Mouse (Mus musculus): ENCODE measurements around the gene Cct8. TPM values are rescaled to one million over a fixed set of nuclear protein-coding genes. Genes with fewer than 3 reads are reported as not detected.
A peak's percentile ranks its signal among the peaks of the same experiment; 100 is the strongest.

The Cct8 gene
- polyA plus RNA-seq (2015; fragmentation: Nextera tagmentation; extraction: Ambion mirVana) = 479 and 502 TPM in 2 replicates

- H3K4me2 ChIP-seq = peak within 1 kb of the TSS; percentile 73
- peak; percentile 96 for ATAC-seq (replicated peaks; ENCODE audit: low FRiP score)
- under 1% methylated on average over 48 of the region's 48 CpGs for WGBS
- no peaks in the 10 kb centered on the region for H3K27me3 ChIP-seq
- H3K9ac ChIP-seq = peak within 1 kb of the TSS; percentile 98
- peak within 1 kb of the TSS; percentile 87 for H3K4me3 ChIP-seq (replicated peaks)
- H3K4me1 ChIP-seq = peaks cover 19% of the 10 kb centered on the region
- H3K36me3 ChIP-seq = peaks cover 34% of the 10 kb centered on the region
- H3K9me3 ChIP-seq (replicated peaks) = no peaks in the 10 kb centered on the region
- H3K27ac ChIP-seq = peak within 1 kb of the TSS; percentile 92
These were observed at the start of gene Cct8 for GRCm38 (mm10) chr16:87495716-87496447. Cct8 (minus strand) TSS chr16:87495873.

GRCm38 (mm10) chr16:87528755-87529154 lies 33.1 kb upstream of the Cct8 start:
- no peak overlapping the region for H3K27ac ChIP-seq
- H3K36me3 ChIP-seq = no peaks in the 10 kb centered on the region
- peak; percentile 63 for ATAC-seq (replicated peaks; ENCODE audit: low FRiP score)
- H3K27me3 ChIP-seq = no peaks in the 10 kb centered on the region
- no peak overlapping the region for H3K4me3 ChIP-seq (replicated peaks)
- no peak overlapping the region for H3K9ac ChIP-seq
- WGBS = 45% methylated on average over 10 of the region's 10 CpGs
- H3K9me3 ChIP-seq (replicated peaks) = no peaks in the 10 kb centered on the region
- H3K4me1 ChIP-seq = peaks cover 12% of the 10 kb centered on the region; the same call in 1 of the 2 replicates
- H3K4me2 ChIP-seq = no peak overlapping the region

GRCm38 (mm10) chr16:87527553-87528249 lies 32.0 kb upstream of the Cct8 start:
- 42% methylated on average over 8 of the region's 8 CpGs for WGBS
- H3K27me3 ChIP-seq = no peaks in the 10 kb centered on the region
- H3K4me3 ChIP-seq (replicated peaks) = no peak overlapping the region
- H3K9me3 ChIP-seq (replicated peaks) = no peaks in the 10 kb centered on the region
- H3K27ac ChIP-seq = no peak overlapping the region
- ATAC-seq (replicated peaks; ENCODE audit: low FRiP score) = peak; percentile 59; the same call in 1 of the 2 replicates
- H3K9ac ChIP-seq = no peak overlapping the region
- H3K4me1 ChIP-seq = peaks cover 12% of the 10 kb centered on the region; the same call in 1 of the 2 replicates
- no peaks in the 10 kb centered on the region for H3K36me3 ChIP-seq
- H3K4me2 ChIP-seq = no peak overlapping the region

GRCm38 (mm10) chr16:87524228-87524627 lies 28.6 kb upstream of the Cct8 start:
- H3K4me2 ChIP-seq = no peak overlapping the region
- 87% methylated on average over 5 of the region's 5 CpGs for WGBS
- ATAC-seq (replicated peaks; ENCODE audit: low FRiP score) = no peak

GRCm38 (mm10) chr16:87512331-87512730 lies 16.7 kb upstream of the Cct8 start:
- Histone ChIP-seq H3K9ac (no peak overlapping the region), H3K4me2 (no peak overlapping the region), H3K4me1 (peaks cover 2% of the 10 kb centered on the region; the same call in 1 of the 2 replicates), H3K36me3 (no peaks in the 10 kb centered on the region), H3K27ac (no peak overlapping the region), H3K4me3 (replicated peaks) (no peak overlapping the region), H3K27me3 (no peaks in the 10 kb centered on the region), H3K9me3 (replicated peaks) (no peaks in the 10 kb centered on the region)
- ATAC-seq (replicated peaks; ENCODE audit: low FRiP score) = no peak
- WGBS = 84% methylated on average over 14 of the region's 14 CpGs

More at GRCm38 (mm10) chr16:87524228-87524627, 28.6 kb upstream of the Cct8 start:
- Histone ChIP-seq H3K9ac (no peak overlapping the region), H3K4me1 (peaks cover 9% of the 10 kb centered on the region; the same call in 1 of the 2 replicates), H3K9me3 (replicated peaks) (no peaks in the 10 kb centered on the region), H3K4me3 (replicated peaks) (no peak overlapping the region), H3K27ac (no peak overlapping the region), H3K27me3 (0 out of 2 replicates have a peak, but pooled peaks cover 3% of the 10 kb centered on the region), H3K36me3 (no peaks in the 10 kb centered on the region)

- H3K27me3 ChIP-seq = no peaks in the 10 kb centered on the region
- 58% methylated on average over 5 of the region's 5 CpGs for WGBS
- no peak overlapping the region for H3K9ac ChIP-seq
- H3K36me3 ChIP-seq = no peaks in the 10 kb centered on the region
- H3K4me1 ChIP-seq = peaks cover 4% of the 10 kb centered on the region; the same call in 1 of the 2 replicates
- no peak overlapping the region for H3K27ac ChIP-seq
- no peaks in the 10 kb centered on the region for H3K9me3 ChIP-seq (replicated peaks)
- H3K4me3 ChIP-seq (replicated peaks) = no peak overlapping the region
- no peak for ATAC-seq (replicated peaks; ENCODE audit: low FRiP score)
- no peak overlapping the region for H3K4me2 ChIP-seq
These were observed 16.0 kb upstream of the Cct8 start for GRCm38 (mm10) chr16:87511706-87512105.

- no peaks in the 10 kb centered on the region for H3K36me3 ChIP-seq
- 38% methylated on average over 13 of the region's 13 CpGs for WGBS
- peak; percentile 63 for ATAC-seq (replicated peaks; ENCODE audit: low FRiP score)
- peak overlapping the region; percentile 55; the same call in 1 of the 2 replicates for H3K27ac ChIP-seq
- no peak overlapping the region for H3K9ac ChIP-seq
- H3K4me1 ChIP-seq = peaks cover 13% of the 10 kb centered on the region
- H3K9me3 ChIP-seq (replicated peaks) = no peaks in the 10 kb centered on the region
- H3K27me3 ChIP-seq = no peaks in the 10 kb centered on the region
- no peak overlapping the region for H3K4me3 ChIP-seq (replicated peaks)
- no peak overlapping the region for H3K4me2 ChIP-seq
These were observed 5.8 kb upstream of the Cct8 start for GRCm38 (mm10) chr16:87501304-87502078.

GRCm38 (mm10) chr16:87499556-87499955 lies 3.9 kb upstream of the Cct8 start:
- Histone ChIP-seq H3K4me1 (peaks cover 17% of the 10 kb centered on the region), H3K4me2 (no peak overlapping the region), H3K36me3 (no peaks in the 10 kb centered on the region), H3K27me3 (no peaks in the 10 kb centered on the region), H3K9ac (no peak overlapping the region), H3K27ac (no peak overlapping the region), H3K9me3 (replicated peaks) (no peaks in the 10 kb centered on the region), H3K4me3 (replicated peaks) (no peak overlapping the region)
- WGBS = 68% methylated on average over 6 of the region's 6 CpGs
- no peak for ATAC-seq (replicated peaks; ENCODE audit: low FRiP score)

GRCm38 (mm10) chr16:87497171-87497570 lies 1.5 kb upstream of the Cct8 start:
- no peak for ATAC-seq (replicated peaks; ENCODE audit: low FRiP score)
- Histone ChIP-seq H3K9ac (no peak overlapping the region), H3K4me2 (peak overlapping the region; percentile 73), H3K4me1 (peaks cover 25% of the 10 kb centered on the region), H3K27me3 (no peaks in the 10 kb centered on the region), H3K36me3 (peaks cover 21% of the 10 kb centered on the region), H3K27ac (no peak overlapping the region), H3K9me3 (replicated peaks) (no peaks in the 10 kb centered on the region), H3K4me3 (replicated peaks) (no peak overlapping the region)
- 81% methylated on average over 6 of the region's 6 CpGs for WGBS

- no peaks in the 10 kb centered on the region for H3K27me3 ChIP-seq
- H3K27ac ChIP-seq = no peak overlapping the region
- WGBS = 96% methylated on average over 2 of the region's 2 CpGs
- peak overlapping the region; percentile 87 for H3K4me3 ChIP-seq (replicated peaks)
- H3K9me3 ChIP-seq (replicated peaks) = no peaks in the 10 kb centered on the region
- H3K9ac ChIP-seq = no peak overlapping the region; the same call in 1 of the 2 replicates
- H3K36me3 ChIP-seq = peaks cover 25% of the 10 kb centered on the region
- ATAC-seq (replicated peaks; ENCODE audit: low FRiP score) = no peak
- peaks cover 25% of the 10 kb centered on the region for H3K4me1 ChIP-seq
- H3K4me2 ChIP-seq = peak overlapping the region; percentile 73
These were observed 1.1 kb upstream of the Cct8 start for GRCm38 (mm10) chr16:87496728-87497127.

GRCm38 (mm10) chr16:87494955-87495655 lies 568 bp downstream of the Cct8 start:
- H3K27me3 ChIP-seq = no peaks in the 10 kb centered on the region
- under 1% methylated on average over 37 of the region's 39 CpGs for WGBS
- no peaks in the 10 kb centered on the region for H3K9me3 ChIP-seq (replicated peaks)
- peak overlapping the region; percentile 73 for H3K4me2 ChIP-seq
- H3K36me3 ChIP-seq = peaks cover 41% of the 10 kb centered on the region
- peak overlapping the region; percentile 87 for H3K4me3 ChIP-seq (replicated peaks)
- ATAC-seq (replicated peaks; ENCODE audit: low FRiP score) = peak; percentile 50
- H3K9ac ChIP-seq = peak overlapping the region; percentile 98
- H3K27ac ChIP-seq = peak overlapping the region; percentile 92
- H3K4me1 ChIP-seq = peaks cover 17% of the 10 kb centered on the region

Measured in kidney, embryonic 15.5 days (tissue).